Mouse (Mus musculus) stomach, postnatal 0 days (tissue): ENCODE results near the gene B020004J07Rik. TPM values are rescaled to one million over a fixed set of nuclear protein-coding genes. Genes with fewer than 3 reads are reported as not detected.
"Not testable (repeated sequence)": the region's sequence is repeated elsewhere in the genome, so short reads cannot be mapped to it uniquely, and the experiment has no call there.

Source experiments
- ATAC-seq: fragments of 200-750 bp; cut with Nextera tagmentation; 2 replicates; pipeline ENCODE4 v1.8.0; 2017; ENCODE audit not compliant: low FRiP score, low TSS enrichment
- DNase-seq: peaks from one replicate; pipeline ENCODE4 v3.0.0-alpha.2; 2016; ENCODE audit warnings: low spot score
- H3K27ac ChIP-seq: fragments of 300-500 bp; sonication (generic); replicated peaks from 2 replicates; pipeline ENCODE4 v1.5.1; 2014; ENCODE audit warnings: mild to moderate bottlenecking, control low read depth
- H3K27me3 ChIP-seq: fragments of 300-500 bp; sonication (generic); 2 replicates; pipeline ENCODE4 v1.6.1; 2014; ENCODE audit warnings: low read length; ENCODE audit not compliant: control insufficient read depth, insufficient read depth
- H3K36me3 ChIP-seq: fragments of 300-500 bp; sonication (generic); 2 replicates; pipeline ENCODE4 v1.6.1; 2014; ENCODE audit warnings: low read length, mixed read lengths; ENCODE audit not compliant: control insufficient read depth, insufficient read depth
- H3K4me1 ChIP-seq: fragments of 300-500 bp; sonication (generic); replicated peaks from 2 replicates; pipeline ENCODE4 v1.6.1; 2014; ENCODE audit warnings: antibody characterized with exemption; ENCODE audit not compliant: control insufficient read depth, insufficient read depth
- H3K4me2 ChIP-seq: fragments of 300-500 bp; sonication (generic); replicated peaks from 2 replicates; pipeline ENCODE4 v1.6.1; 2014; ENCODE audit warnings: low read depth, mild to moderate bottlenecking, control low read depth, moderate library complexity
- H3K4me3 ChIP-seq: fragments of 300-500 bp; sonication (generic); 2 replicates; pipeline ENCODE4 v1.5.1; 2014; ENCODE audit warnings: low read depth, low read length, control low read depth
- H3K9ac ChIP-seq: fragments of 300-500 bp; sonication (generic); 2 replicates; pipeline ENCODE4 v1.6.1; 2014; ENCODE audit warnings: mild to moderate bottlenecking, low read length, control low read depth, mixed read lengths
- H3K9me3 ChIP-seq: fragments of 300-500 bp; sonication (generic); 2 replicates; pipeline ENCODE4 v1.6.1; 2016; ENCODE audit warnings: low read length; ENCODE audit not compliant: control insufficient read depth
- CTCF ChIP-seq: IDR thresholded peaks from 2 replicates; pipeline ENCODE4 v1.5.1; 2016; ENCODE audit warnings: antibody characterized with exemption, low read depth, mild to moderate bottlenecking, moderate library complexity
- EP300 ChIP-seq: optimal IDR thresholded peaks from 2 replicates; pipeline ENCODE3; 2016; ENCODE audit warnings: antibody characterized with exemption
- WGBS: fragments of 180-500 bp; shearing (Covaris S2); extraction: QIAGEN DNeasy Blood & Tissue Kit; methylation state at CpG from one replicate; pipeline ENCODE4 v1.1.7; 2014; 5-methylcytosine and 5-hydroxymethylcytosine counted together
- polyA plus RNA-seq: library from polyadenylated mRNA; unstranded; fragments of >200 nt; fragmentation: Nextera tagmentation; extraction: Ambion mirVana; gene quantifications from 2 replicates; pipeline ENCODE4 v1.2.1, GENCODE M21; 2015

The B020004J07Rik gene
- not detected in 2 replicates for polyA plus RNA-seq

DNA sequence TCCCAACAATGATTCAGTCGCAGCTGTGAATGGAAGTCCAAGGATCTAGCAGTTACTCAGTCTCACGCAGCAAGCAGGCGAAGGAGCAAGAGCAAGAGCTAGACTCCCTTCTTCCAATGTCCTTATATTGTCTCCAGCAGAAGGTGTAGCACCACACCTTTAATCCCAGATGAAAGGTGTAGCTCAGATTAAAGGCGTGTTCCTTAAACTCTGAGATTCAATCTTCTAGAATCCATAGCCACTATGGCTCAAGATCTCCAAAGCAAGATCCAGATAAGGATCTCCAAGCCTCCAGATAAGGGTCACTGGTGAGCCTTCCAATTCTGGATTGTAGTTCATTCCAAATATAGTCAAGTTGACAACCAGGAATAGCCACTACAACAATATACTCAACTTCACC lies at the start of gene B020004J07Rik:
Gene B020004J07Rik (minus strand): TSS at position 101 of the 400 bp plus-strand sequence.
- not testable (repeated sequence) for H3K36me3 ChIP-seq, H3K9me3 ChIP-seq, H3K27ac ChIP-seq, H3K4me3 ChIP-seq, H3K9ac ChIP-seq, H3K4me1 ChIP-seq, H3K27me3 ChIP-seq, H3K4me2 ChIP-seq, DNase-seq, ATAC-seq
- 93% methylated on average over 3 of the region's 4 CpGs for WGBS

DNA sequence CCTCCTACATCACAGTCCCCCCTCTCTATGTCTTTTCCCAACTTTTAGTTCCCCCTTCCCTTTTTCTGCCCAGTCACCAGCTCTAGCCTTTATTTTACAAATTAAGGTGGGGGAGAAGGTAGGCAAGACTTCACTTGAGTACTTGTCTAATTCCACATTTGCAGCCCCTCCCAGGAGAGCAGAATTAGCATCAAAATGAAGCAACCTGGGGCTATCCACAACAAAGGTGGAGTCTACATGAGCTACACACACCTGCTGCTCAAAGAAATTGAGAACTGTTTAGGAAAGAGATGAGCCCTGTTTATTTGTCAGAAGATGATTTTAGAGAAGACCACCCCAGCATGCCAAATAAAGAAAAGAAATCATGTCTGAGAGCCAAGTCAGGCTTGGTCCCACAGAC lies 45.6 kb upstream of the B020004J07Rik start:
- H3K4me3 ChIP-seq: no peak overlapping the region
- DNase-seq (no peak), ATAC-seq (no peak)
- H3K27me3 ChIP-seq: no peaks in the 10 kb centered on the region
- no peaks in the 10 kb centered on the region for H3K4me1 ChIP-seq
- H3K9me3 ChIP-seq: no peaks in the 10 kb centered on the region
- no peaks in the 10 kb centered on the region for H3K36me3 ChIP-seq
- H3K9ac ChIP-seq: no peak overlapping the region
- no peak overlapping the region for H3K4me2 ChIP-seq
- H3K27ac ChIP-seq: no peak overlapping the region
- TF ChIP-seq CTCF (no peak), EP300 (no peak)

DNA sequence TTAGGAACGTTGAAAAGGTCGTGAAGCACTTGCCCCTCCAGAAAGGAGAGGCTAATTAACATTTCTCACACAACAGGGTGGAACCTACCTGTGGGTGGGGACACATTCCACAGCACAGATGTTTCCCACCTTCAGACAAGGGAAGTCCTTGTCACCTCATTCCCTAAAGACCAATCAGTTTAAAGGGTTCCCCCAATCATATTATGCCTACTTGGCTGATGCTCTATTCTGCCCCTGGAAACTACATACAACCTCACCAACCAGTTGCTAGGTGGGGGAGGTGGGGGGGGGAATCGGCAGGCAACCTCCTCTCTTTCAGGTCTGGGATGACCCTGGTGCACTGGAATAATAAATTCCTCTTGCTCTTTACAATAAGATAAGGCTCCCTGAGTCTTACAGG lies 39.8 kb upstream of the B020004J07Rik start:
- ATAC-seq (no peak), DNase-seq (no peak)
- no peak overlapping the region for H3K4me3 ChIP-seq
- H3K4me1 ChIP-seq: no peaks in the 10 kb centered on the region
- no peak overlapping the region for H3K27ac ChIP-seq
- 25% methylated on average over 3 of the region's 3 CpGs for WGBS
- no peaks in the 10 kb centered on the region for H3K9me3 ChIP-seq
- no peak overlapping the region for H3K4me2 ChIP-seq
- no peak overlapping the region for H3K9ac ChIP-seq
- H3K27me3 ChIP-seq: no peaks in the 10 kb centered on the region
- TF ChIP-seq CTCF (no peak), EP300 (no peak)
- H3K36me3 ChIP-seq: no peaks in the 10 kb centered on the region

DNA sequence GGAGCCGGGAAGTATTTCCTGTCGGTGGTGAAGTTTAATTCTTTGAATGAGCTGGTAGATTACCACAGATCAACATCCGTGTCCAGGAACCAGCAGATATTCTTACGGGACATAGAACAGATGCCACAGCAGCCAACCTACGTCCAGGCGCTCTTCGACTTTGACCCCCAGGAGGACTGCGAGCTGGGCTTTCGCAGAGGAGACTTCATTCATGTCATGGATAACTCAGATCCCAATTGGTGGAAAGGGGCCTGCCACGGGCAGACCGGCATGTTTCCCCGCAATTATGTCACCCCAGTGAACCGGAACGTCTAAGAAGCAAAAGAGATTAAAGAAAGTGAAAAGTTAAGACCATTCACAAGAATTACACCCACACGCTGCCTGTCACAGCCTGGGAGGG lies 31.9 kb upstream of the B020004J07Rik start:
- not testable (repeated sequence) for H3K4me3 ChIP-seq, H3K27ac ChIP-seq, H3K9ac ChIP-seq, H3K9me3 ChIP-seq, ATAC-seq, H3K27me3 ChIP-seq, H3K36me3 ChIP-seq, DNase-seq, H3K4me1 ChIP-seq, H3K4me2 ChIP-seq
- WGBS: 75% methylated on average over 15 of the region's 15 CpGs

DNA sequence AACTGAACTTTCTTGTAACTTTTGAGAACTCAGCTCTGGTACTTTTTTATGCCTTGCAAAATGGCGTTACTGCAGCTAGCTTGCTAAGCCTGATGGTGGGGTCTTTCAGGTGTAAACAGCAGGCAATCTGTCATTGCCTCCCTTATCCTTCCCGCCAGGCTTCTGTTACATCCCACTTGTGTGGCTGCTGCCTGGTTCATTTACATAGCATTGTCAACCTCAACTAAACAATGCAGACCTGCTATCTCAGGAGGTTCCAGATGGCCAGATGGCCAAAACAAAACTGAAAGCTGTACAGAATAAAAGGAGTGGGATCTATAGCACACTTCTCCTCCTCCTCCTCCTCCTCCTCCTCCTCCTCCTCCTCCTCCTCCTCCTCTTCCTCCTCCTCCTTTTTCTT lies 28.2 kb upstream of the B020004J07Rik start:
- ATAC-seq, H3K4me1 ChIP-seq, H3K27ac ChIP-seq, H3K9ac ChIP-seq, H3K36me3 ChIP-seq, H3K9me3 ChIP-seq, DNase-seq, H3K4me2 ChIP-seq, H3K27me3 ChIP-seq, H3K4me3 ChIP-seq: not testable (repeated sequence)
- WGBS: 66% methylated on average over 2 of the region's 2 CpGs

DNA sequence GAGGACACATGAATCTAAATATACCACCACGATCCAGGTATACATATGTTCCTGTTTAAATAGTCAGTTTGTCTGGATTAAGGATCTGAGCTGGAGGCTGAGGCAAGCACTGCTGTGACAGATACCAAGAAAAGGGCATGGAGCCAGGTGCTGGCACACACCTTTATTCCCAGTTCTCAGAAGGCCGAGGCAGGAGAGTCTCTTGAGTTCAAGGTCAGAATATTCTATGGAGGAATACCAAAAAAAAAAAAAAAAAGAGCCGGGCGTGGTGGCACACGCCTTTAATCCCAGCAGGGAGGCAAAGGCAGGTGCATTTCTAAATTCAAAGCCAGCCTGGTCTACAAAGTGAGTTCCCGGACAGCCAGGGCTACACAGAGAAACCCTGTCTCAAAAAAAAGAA lies 18.5 kb upstream of the B020004J07Rik start:
- no peaks in the 10 kb centered on the region for H3K27me3 ChIP-seq
- no peak overlapping the region for H3K27ac ChIP-seq

More for the DNA sequence above, 18.5 kb upstream of the B020004J07Rik start:
- 89% methylated on average over 6 of the region's 6 CpGs for WGBS
- TF ChIP-seq EP300 (no peak), CTCF (no peak)
- Histone ChIP-seq H3K9ac (no peak overlapping the region), H3K36me3 (no peaks in the 10 kb centered on the region), H3K4me1 (no peaks in the 10 kb centered on the region), H3K9me3 (no peaks in the 10 kb centered on the region), H3K4me3 (no peak overlapping the region), H3K4me2 (no peak overlapping the region)
- DNase-seq (no peak), ATAC-seq (no peak)
